Mouse (Mus musculus): Measurements from ENCODE around the gene Syce2.

GRCm38 (mm10) chr8:84846094-84846721 is 25.7 kb upstream of the Syce2 start:
- no peak for TF ChIP-seq EP300 (IDR thresholded peaks at IDR 0.05; ENCODE audit: low read depth)
- no peak for TF ChIP-seq CTCF (IDR thresholded peaks at IDR 0.05; ENCODE audit: low read depth)
